In genomic region chr4:101177796-101178195, GRCm38 (mm10) we compare ENCODE assay signal across 29 mouse cellular contexts.
"Had no signal": no experiment of that assay in that cellular context is flagged by ENCODE, and none has a peak within 500 bp of the region (broad histone marks: within the 10 kb centered on the region; RNA-seq: fewer than 3 reads in every experiment).

No protein-coding gene starts in this region.

- ATAC-seq: liver, embryonic 12.5 days; lung, postnatal 0 days; midbrain, embryonic 13.5 days; midbrain, embryonic 16.5 days had no signal

- DNase-seq: left cerebral cortex, postnatal 4 days; liver; liver, embryonic 13.5 days; lung, adult 18-20 months; lung, adult 2 months; lung, embryonic 14.5 days; lung, postnatal 10 days; lung, postnatal 36 days; lung, postnatal 4 days; midbrain, embryonic 14.5 days had no signal

- H3K4me3 ChIP-seq: left cerebral cortex, adult 2 months; limb, embryonic 10.5 days; limb, embryonic 12.5 days; limb, embryonic 13.5 days; limb, embryonic 15.5 days; liver, embryonic 12.5 days; liver, embryonic 13.5 days; liver, embryonic 15.5 days; lung, embryonic 15.5 days; megakaryocyte, embryonic 14.5 days; midbrain, embryonic 10.5 days; midbrain, embryonic 12.5 days; midbrain, embryonic 13.5 days; myocyte; neural tube, embryonic 12.5 days had no signal

- H3K9ac ChIP-seq: limb, embryonic 12.5 days; limb, embryonic 13.5 days; limb, embryonic 15.5 days; liver, embryonic 12.5 days; liver, embryonic 13.5 days; liver, embryonic 14.5 days; liver, embryonic 15.5 days; lung, embryonic 14.5 days; lung, embryonic 15.5 days; midbrain, embryonic 12.5 days; midbrain, embryonic 13.5 days; neural tube, embryonic 12.5 days had no signal

- H3K27ac ChIP-seq: left cerebral cortex, adult 2 months; limb, embryonic 10.5 days; limb, embryonic 12.5 days; limb, embryonic 13.5 days; limb, embryonic 15.5 days; liver, embryonic 12.5 days; liver, embryonic 13.5 days; liver, embryonic 14.5 days; liver, embryonic 15.5 days; lung, embryonic 15.5 days; macrophage; midbrain, embryonic 10.5 days; midbrain, embryonic 12.5 days; midbrain, embryonic 13.5 days; neural tube, embryonic 12.5 days had no signal

- H3K27me3 ChIP-seq: limb, embryonic 12.5 days; limb, embryonic 13.5 days; limb, embryonic 15.5 days; liver, embryonic 12.5 days; liver, embryonic 13.5 days; liver, embryonic 15.5 days; lung, embryonic 15.5 days; megakaryocyte, embryonic 14.5 days; midbrain, embryonic 12.5 days; midbrain, embryonic 13.5 days; neural tube, embryonic 12.5 days had no signal

- H3K9me3 ChIP-seq: limb, embryonic 10.5 days; limb, embryonic 12.5 days; limb, embryonic 13.5 days; limb, embryonic 15.5 days; liver, embryonic 12.5 days; liver, embryonic 13.5 days; liver, embryonic 15.5 days; lung, embryonic 15.5 days; megakaryocyte, embryonic 14.5 days; midbrain, embryonic 10.5 days; midbrain, embryonic 12.5 days; midbrain, embryonic 13.5 days; neural tube, embryonic 12.5 days had no signal

- H3K4me1 ChIP-seq: limb, embryonic 10.5 days; limb, embryonic 12.5 days; limb, embryonic 13.5 days; limb, embryonic 15.5 days; lung, embryonic 15.5 days; midbrain, embryonic 12.5 days; midbrain, embryonic 13.5 days; neural tube, embryonic 12.5 days had no signal

- H3K4me2 ChIP-seq: limb, embryonic 12.5 days; limb, embryonic 13.5 days; limb, embryonic 15.5 days; liver, embryonic 11.5 days; liver, embryonic 12.5 days; liver, embryonic 13.5 days; liver, embryonic 15.5 days; lung, embryonic 14.5 days; lung, embryonic 15.5 days; midbrain, embryonic 12.5 days; midbrain, embryonic 13.5 days; neural tube, embryonic 12.5 days had no signal
